Mouse (Mus musculus): Measurements from ENCODE around the gene B230104I21Rik.

The B230104I21Rik gene

GRCm38 (mm10) chr4:154393196-154394122, 57.5 kb downstream of the B230104I21Rik start:
- DNase-seq (ENCODE audit: low spot score) = no peak

GRCm38 (mm10) chr4:154394123-154394722, 58.3 kb downstream of the B230104I21Rik start:
- DNase-seq (ENCODE audit: low spot score) = no peak

DNA sequence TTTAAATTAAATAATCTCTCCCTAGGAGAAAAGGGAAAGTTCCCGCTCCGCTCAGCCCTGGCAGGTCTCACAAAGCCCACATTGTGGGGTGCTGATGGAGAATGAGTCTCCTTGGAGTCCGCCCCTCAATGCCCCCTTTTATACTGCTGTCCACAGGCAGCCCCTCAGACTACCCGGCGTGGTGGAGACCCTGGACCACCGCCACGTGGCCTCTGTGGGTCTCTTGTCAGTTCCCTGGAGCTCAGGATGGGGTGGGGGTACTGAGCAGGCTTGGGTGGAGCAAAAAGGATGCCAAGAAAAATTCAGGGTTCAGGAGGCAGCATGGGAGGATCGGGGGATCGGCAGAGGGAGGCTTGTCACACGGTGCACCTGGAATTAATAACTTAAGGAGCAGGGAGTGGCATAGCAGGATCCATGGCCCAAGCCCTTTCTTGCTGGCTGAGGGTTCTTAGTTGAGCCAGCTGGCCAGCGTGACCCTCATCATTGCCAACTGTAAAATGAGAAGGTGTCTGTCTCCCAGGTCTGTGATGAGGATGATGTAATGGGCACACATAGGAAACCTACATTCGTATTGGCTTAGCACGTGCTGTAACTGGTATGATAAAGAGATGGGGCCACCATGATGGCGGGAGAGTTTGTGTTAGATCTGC, 60.9 kb downstream of the B230104I21Rik start:
- no peak for DNase-seq (ENCODE audit: low spot score)
